Mouse (Mus musculus) kidney, postnatal 4 days (tissue): Measurements from ENCODE around the gene Isy1.

Source experiments
- DNase-seq, 2 experiments: peaks; one replicate each; pipeline ENCODE4 v3.0.0; 2021; ENCODE audit warnings: mixed read lengths in 2 of 2

Isy1 gene

DNA sequence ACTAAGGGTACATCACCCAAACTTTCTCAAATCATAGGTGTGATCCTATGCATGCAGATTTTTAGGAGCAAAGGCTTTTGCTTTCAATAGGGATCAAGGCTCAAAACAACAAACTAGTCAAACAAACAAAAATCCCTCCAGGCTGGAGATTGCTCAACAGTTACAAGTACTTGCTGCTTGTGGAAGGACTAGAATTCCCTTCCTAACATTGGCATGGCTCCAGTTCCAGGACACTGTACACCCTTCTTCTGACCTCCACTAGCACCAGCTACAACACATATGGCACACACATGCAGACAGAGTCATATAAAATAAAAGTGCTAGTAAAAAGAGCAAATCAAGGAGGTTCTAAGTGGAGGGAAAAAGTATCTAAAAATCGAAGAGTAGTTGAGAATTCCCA, 8.2 kb upstream of the Isy1 start:
- DNase-seq = no peak

DNA sequence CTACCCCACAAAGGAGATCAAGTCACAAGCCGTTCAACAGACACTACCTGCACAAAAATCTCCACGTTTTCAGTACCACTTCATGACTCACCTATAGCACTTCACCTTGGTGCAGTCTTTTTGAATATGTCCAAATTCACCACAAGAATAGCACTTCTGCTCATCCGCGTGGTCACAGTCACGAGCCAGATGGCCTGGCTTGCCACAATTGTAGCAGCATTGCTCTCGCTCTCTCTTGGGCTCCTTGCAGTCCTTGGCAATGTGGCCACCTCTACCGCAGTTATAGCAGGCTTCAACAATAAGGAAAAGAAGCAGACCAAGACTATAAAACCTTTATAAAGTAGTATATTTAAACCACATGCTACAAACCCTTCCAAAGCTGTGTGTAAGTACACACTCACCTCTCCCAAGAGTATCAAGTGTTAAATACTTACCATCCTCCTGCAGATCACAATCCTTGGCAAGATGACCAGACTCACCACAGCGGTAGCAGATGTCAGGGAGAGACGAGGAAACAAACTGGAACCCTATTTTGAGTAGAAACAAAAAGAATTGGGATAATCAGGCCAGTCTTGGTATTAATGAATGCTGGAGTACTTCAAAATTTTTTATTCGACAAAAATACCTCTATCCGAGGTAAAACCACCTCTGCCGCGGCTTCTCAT, 6.6 kb upstream of the Isy1 start:
- no peak for DNase-seq

- DNase-seq = peak in 1 of 2 experiments; percentile 24
Measured at GRCm38 (mm10) chr6:87842254-87842653, 3.7 kb upstream of the Isy1 start.

GRCm38 (mm10) chr6:87841635-87842034, 3.0 kb upstream of the Isy1 start:
- no peak for DNase-seq

GRCm38 (mm10) chr6:87839797-87840341, 1.3 kb upstream of the Isy1 start:
- no peak for DNase-seq

GRCm38 (mm10) chr6:87835695-87836094, 2.9 kb downstream of the Isy1 start, which contains the start of gene Gm45140:
TSS of gene Gm45140 (minus strand) at chr6:87835795.
- no peak for DNase-seq

- no peak for DNase-seq
Measured at GRCm38 (mm10) chr6:87820366-87820765, 18.2 kb downstream of the Isy1 start.

- DNase-seq = no peak
Measured at GRCm38 (mm10) chr6:87814486-87814885, 24.1 kb downstream of the Isy1 start.

- no peak for DNase-seq
Measured at GRCm38 (mm10) chr6:87812656-87813055, 25.9 kb downstream of the Isy1 start.

GRCm38 (mm10) chr6:87811675-87812338, 26.8 kb downstream of the Isy1 start, which contains the start of gene Rab43:
TSS of gene Rab43 (minus strand) at chr6:87812164.
- DNase-seq = peak; percentile 95 to 96

DNA sequence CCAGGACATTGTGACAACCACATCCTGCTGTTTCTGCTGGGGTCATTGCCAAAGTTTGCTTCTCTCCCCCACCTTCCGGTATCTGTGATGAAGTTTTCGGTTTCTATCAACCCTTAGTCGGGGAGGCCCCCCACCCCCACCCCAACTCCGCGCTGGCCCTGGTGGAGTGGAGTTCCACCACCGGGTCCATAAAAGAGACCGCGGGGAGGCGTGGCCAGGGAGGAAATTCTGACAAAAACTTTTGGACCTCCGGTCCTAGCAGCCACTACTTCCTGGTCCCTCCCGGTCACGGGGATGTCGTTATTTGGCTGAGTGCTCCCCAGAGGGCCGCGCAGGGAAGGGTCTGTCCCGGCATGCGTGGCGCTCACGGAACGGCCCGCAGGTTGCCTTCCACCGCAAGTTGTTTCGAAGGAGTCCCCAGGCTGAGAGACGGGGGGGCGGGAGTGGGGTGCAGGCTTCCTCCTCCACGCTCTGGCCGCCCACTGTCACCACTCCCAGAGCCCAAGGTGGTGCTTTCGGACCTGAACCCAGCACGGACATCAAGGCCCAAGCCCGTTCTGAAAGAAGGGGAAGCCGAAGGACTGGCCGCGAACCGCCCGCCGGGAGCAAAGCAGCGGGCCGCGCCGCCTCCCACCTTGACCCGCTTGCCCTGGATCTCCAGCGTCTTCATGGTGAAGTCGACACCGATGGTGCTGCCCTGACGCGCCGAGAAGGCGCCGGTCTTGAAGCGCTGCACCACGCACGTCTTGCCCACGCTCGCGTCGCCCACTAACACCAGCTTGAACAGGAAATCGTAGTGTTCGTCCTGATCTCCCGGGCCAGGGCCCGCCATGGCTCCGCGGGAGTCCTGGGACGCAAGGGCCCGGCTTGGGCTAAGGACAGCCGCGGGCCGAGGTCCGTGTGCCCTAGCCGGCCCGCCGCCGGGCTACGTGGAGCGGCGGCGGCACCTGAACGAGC, 27.6 kb downstream of the Isy1 start:
- peak; percentile 77 to 85 for DNase-seq

DNA sequence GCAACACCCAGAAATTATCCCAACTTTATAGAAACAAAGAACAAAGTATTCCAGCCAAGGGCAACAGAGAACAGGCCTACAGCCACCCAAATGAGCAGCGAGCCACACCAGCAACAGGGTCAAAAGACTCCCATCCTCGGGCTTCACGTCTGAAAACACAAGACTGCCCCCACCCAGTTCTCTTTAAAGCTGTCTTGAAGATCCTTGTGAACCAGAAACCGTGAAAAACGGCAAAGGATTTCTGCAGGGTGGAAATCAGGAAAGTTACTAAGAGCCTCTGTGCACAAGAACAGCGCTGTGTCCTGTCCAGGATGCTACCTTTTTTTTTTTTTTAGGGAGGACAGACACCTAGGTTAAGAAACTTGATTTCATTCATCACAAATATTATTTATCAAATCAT, 28.3 kb downstream of the Isy1 start:
- DNase-seq = no peak

DNA sequence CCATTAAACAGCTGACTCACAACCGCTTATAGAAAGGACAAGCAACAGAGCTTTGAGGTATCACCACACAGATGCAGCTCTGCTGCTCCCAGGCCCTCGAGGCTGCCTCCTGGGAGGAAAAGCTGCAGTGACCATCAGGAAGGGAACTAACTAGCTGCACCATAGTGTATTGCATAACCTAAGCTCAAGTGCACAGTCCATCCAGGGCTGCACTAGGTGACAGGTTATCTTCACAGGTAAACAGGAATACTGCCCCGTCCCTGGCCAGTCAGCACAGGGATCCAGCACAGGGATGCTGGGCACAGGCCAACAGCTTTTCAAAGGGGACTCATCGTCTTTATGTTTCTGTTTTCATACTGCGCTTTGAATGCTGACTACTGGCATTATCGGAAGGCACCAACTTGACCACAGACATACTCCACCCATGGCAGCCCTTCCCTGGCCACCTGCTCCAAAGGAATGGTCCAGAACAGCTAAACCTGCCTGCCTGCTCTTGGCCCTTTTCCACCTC, 28.9 kb downstream of the Isy1 start:
- DNase-seq = no peak

- no peak for DNase-seq
Measured at GRCm38 (mm10) chr6:87809144-87809543, 29.5 kb downstream of the Isy1 start.

- DNase-seq = no peak
Measured at GRCm38 (mm10) chr6:87808521-87808920, 30.1 kb downstream of the Isy1 start.

DNA sequence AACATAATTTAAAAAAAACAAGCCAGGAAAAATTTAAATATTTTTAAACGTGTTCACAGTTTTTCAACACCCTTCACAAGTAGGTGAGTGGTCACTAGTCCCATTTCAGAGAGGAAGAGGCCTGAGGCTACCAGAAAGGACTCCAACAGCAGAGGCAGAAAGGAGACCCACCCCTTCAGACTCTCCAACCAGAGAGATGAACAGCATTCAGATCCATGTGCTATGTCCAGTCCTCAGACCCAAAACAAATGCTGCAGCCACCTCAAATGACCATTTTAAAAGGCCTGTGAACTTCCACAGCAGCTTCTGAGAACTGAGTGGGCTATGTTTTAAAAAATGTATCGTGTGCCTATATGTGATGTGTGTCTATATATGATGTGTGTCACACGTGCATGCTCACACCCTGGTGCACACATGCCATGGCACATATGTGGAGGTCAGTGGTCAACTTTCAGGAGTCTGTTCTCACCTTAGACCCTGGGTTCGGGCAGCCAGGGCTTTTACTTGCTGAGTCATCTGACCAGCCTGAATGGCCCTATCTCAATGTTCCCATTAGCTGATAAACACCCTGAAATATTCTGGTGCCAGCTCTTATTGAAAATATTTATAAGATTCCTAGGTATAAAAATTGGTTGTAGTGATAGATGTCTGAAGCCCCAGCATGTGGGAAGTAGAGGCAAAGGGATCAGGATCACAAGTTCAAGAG, 30.7 kb downstream of the Isy1 start:
- DNase-seq = no peak

GRCm38 (mm10) chr6:87806857-87807256, 31.7 kb downstream of the Isy1 start:
- no peak for DNase-seq

DNA sequence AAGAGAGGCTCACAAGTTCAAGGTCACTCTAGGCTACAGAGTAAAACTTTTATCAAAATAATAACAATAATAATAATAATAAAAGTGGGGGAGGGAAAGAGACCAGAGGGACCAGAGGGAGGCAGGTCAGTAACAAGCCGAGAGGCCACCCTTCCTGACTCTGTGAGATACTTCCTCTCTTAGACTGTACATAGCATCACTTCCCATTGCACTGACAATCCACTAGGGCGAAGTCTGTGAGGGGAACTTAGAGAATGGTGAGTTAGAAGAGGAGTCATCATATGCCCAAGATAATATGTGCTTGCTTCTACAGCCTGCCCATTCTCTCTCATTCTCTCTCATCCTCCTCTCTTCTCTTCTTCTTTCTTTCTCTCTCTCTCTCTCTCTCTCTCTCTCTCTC, 32.6 kb downstream of the Isy1 start:
- DNase-seq = no peak

GRCm38 (mm10) chr6:87805448-87805847, 33.1 kb downstream of the Isy1 start:
- DNase-seq = no peak

GRCm38 (mm10) chr6:87804886-87805285, 33.7 kb downstream of the Isy1 start:
- DNase-seq = no peak

DNA sequence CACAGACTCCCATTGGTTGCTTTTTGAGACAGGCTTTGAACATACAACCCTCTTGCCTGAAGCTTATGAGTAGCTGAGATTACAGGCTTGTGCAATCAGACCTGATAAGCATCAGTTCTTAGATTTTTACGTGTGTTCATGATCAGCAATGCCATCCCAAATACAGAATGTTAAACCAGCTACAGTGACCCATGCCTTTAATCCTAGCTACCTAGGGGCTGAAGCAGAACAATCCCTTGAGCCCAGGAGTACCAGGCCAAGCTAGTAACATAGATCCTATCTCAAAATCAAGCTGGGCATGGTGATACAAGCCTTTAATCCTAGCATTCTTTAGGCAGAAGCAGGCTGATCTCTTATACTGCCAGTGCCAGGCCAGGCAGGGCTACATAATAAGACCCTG, 34.6 kb downstream of the Isy1 start:
- no peak for DNase-seq

GRCm38 (mm10) chr6:87802462-87802861, 36.1 kb downstream of the Isy1 start:
- DNase-seq = no peak
